Mouse (Mus musculus) limb, embryonic 13.5 days (tissue): ENCODE results near the gene Mthfd1l. TPM values are rescaled to one million over a fixed set of nuclear protein-coding genes. Genes with fewer than 3 reads are reported as not detected.

Experiments
- ATAC-seq: fragments of 200-750 bp; cut with Nextera tagmentation; 2 replicates; pipeline ENCODE4 v1.8.0; 2017; ENCODE audit warnings: low read depth, moderate number of reproducible peaks, moderate TSS enrichment; ENCODE audit not compliant: low FRiP score
- H3K27ac ChIP-seq: fragments of 300-500 bp; sonication (generic); 2 replicates; pipeline ENCODE4 v1.5.1; 2015; ENCODE audit warnings: inconsistent platforms, mild to moderate bottlenecking, moderate library complexity
- H3K27me3 ChIP-seq: fragments of 300-500 bp; sonication (generic); 2 replicates; pipeline ENCODE4 v1.6.1; 2015; ENCODE audit warnings: mild to moderate bottlenecking, inconsistent platforms
- H3K36me3 ChIP-seq: fragments of 300-500 bp; sonication (generic); 2 replicates; pipeline ENCODE4 v1.6.1; 2015; ENCODE audit warnings: inconsistent platforms, mild to moderate bottlenecking, moderate library complexity
- H3K4me1 ChIP-seq: fragments of 300-500 bp; sonication (generic); 2 replicates; pipeline ENCODE4 v1.6.1; 2015; ENCODE audit warnings: inconsistent platforms
- H3K4me2 ChIP-seq: fragments of 300-500 bp; sonication (generic); replicated peaks from 2 replicates; pipeline ENCODE4 v1.6.1; 2015; ENCODE audit warnings: inconsistent platforms, mild to moderate bottlenecking, moderate library complexity
- H3K4me3 ChIP-seq: fragments of 300-500 bp; sonication (generic); 2 replicates; pipeline ENCODE4 v1.5.1; 2015; ENCODE audit warnings: moderate library complexity, mild to moderate bottlenecking, inconsistent platforms
- H3K9ac ChIP-seq: fragments of 300-500 bp; sonication (generic); 2 replicates; pipeline ENCODE4 v1.6.1; 2015; ENCODE audit warnings: mild to moderate bottlenecking, inconsistent platforms
- H3K9me3 ChIP-seq: fragments of 300-500 bp; sonication (generic); 2 replicates; pipeline ENCODE4 v1.6.1; 2016; ENCODE audit warnings: inconsistent platforms
- WGBS: fragments of 180-500 bp; shearing (Covaris S2); methylation state at CpG from one replicate; pipeline ENCODE4 v1.1.7; 2015; 5-methylcytosine and 5-hydroxymethylcytosine counted together
- polyA plus RNA-seq: library from polyadenylated mRNA; unstranded; fragments of >200 nt; fragmentation: Nextera tagmentation; extraction: Ambion mirVana; gene quantifications from 2 replicates; pipeline ENCODE4 v1.2.1, GENCODE M21; 2015

Gene Mthfd1l
- polyA plus RNA-seq, 1 experiment from 2014 or later = 11.1 TPM

GRCm38 (mm10) chr10:4053278-4054061 is 80.6 kb downstream of the Mthfd1l start:
- WGBS = 75% methylated on average over 19 of the region's 19 CpGs
- H3K4me1 ChIP-seq = peaks cover 7% of the 10 kb centered on the region
- no peak overlapping the region for H3K27ac ChIP-seq
- H3K9ac ChIP-seq = no peak overlapping the region
- H3K4me3 ChIP-seq = no peak overlapping the region
- H3K27me3 ChIP-seq = no peaks in the 10 kb centered on the region
- no peak for ATAC-seq
- no peak overlapping the region for H3K4me2 ChIP-seq
- H3K9me3 ChIP-seq = no peaks in the 10 kb centered on the region
- no peaks in the 10 kb centered on the region for H3K36me3 ChIP-seq

GRCm38 (mm10) chr10:4054589-4054988 is 81.7 kb downstream of the Mthfd1l start:
- Histone ChIP-seq H3K36me3 (no peaks in the 10 kb centered on the region), H3K9ac (no peak overlapping the region), H3K9me3 (no peaks in the 10 kb centered on the region), H3K4me1 (peaks cover 7% of the 10 kb centered on the region), H3K27ac (no peak overlapping the region), H3K4me3 (no peak overlapping the region), H3K4me2 (no peak overlapping the region), H3K27me3 (no peaks in the 10 kb centered on the region)
- ATAC-seq = no peak
- WGBS = 24% methylated on average over 1 of the region's 1 CpGs

- Histone ChIP-seq H3K9ac (no peak overlapping the region), H3K36me3 (no peaks in the 10 kb centered on the region), H3K27ac (no peak overlapping the region), H3K4me3 (no peak overlapping the region), H3K9me3 (no peaks in the 10 kb centered on the region), H3K4me1 (peaks cover 11% of the 10 kb centered on the region), H3K4me2 (no peak overlapping the region), H3K27me3 (no peaks in the 10 kb centered on the region)
- no peak for ATAC-seq
- 87% methylated on average over 3 of the region's 3 CpGs for WGBS
Observed at GRCm38 (mm10) chr10:4057397-4057796, 84.5 kb downstream of the Mthfd1l start.

GRCm38 (mm10) chr10:4057832-4058231 is 84.9 kb downstream of the Mthfd1l start:
- H3K9me3 ChIP-seq = no peaks in the 10 kb centered on the region
- no peak overlapping the region for H3K27ac ChIP-seq
- H3K27me3 ChIP-seq = no peaks in the 10 kb centered on the region
- H3K9ac ChIP-seq = no peak overlapping the region
- no peak overlapping the region for H3K4me2 ChIP-seq
- no peaks in the 10 kb centered on the region for H3K36me3 ChIP-seq
- no peak overlapping the region for H3K4me3 ChIP-seq
- no peak for ATAC-seq
- peaks cover 11% of the 10 kb centered on the region for H3K4me1 ChIP-seq
- 90% methylated on average over 5 of the region's 5 CpGs for WGBS

GRCm38 (mm10) chr10:4061071-4061987 is 88.4 kb downstream of the Mthfd1l start:
- no peak overlapping the region for H3K4me3 ChIP-seq
- WGBS = 80% methylated on average over 11 of the region's 11 CpGs
- 0 out of 2 replicates have a peak, but pooled peaks cover 4% of the 10 kb centered on the region for H3K4me1 ChIP-seq
- ATAC-seq = no peak
- H3K9ac ChIP-seq = no peak overlapping the region
- H3K27me3 ChIP-seq = no peaks in the 10 kb centered on the region
- H3K27ac ChIP-seq = no peak overlapping the region
- no peaks in the 10 kb centered on the region for H3K36me3 ChIP-seq
- no peak overlapping the region for H3K4me2 ChIP-seq
- H3K9me3 ChIP-seq = no peaks in the 10 kb centered on the region

GRCm38 (mm10) chr10:4063537-4063936 is 90.6 kb downstream of the Mthfd1l start:
- H3K9ac ChIP-seq = no peak overlapping the region
- H3K4me1 ChIP-seq = 0 out of 2 replicates have a peak, but pooled peaks cover 4% of the 10 kb centered on the region
- H3K27me3 ChIP-seq = no peaks in the 10 kb centered on the region
- 92% methylated on average over 4 of the region's 4 CpGs for WGBS
- no peaks in the 10 kb centered on the region for H3K36me3 ChIP-seq
- no peak overlapping the region for H3K4me3 ChIP-seq
- no peak overlapping the region for H3K4me2 ChIP-seq
- H3K9me3 ChIP-seq = no peaks in the 10 kb centered on the region
- H3K27ac ChIP-seq = no peak overlapping the region
- no peak for ATAC-seq

GRCm38 (mm10) chr10:4065295-4066084 is 92.6 kb downstream of the Mthfd1l start:
- no peak overlapping the region for H3K9ac ChIP-seq
- WGBS = 74% methylated on average over 15 of the region's 15 CpGs
- no peak overlapping the region for H3K27ac ChIP-seq
- H3K27me3 ChIP-seq = no peaks in the 10 kb centered on the region
- 0 out of 2 replicates have a peak, but pooled peaks cover 4% of the 10 kb centered on the region for H3K4me1 ChIP-seq
- no peaks in the 10 kb centered on the region for H3K36me3 ChIP-seq
- H3K4me2 ChIP-seq = no peak overlapping the region
- no peak overlapping the region for H3K4me3 ChIP-seq
- ATAC-seq = no peak
- no peaks in the 10 kb centered on the region for H3K9me3 ChIP-seq

GRCm38 (mm10) chr10:4069258-4069826 is 96.4 kb downstream of the Mthfd1l start:
- Histone ChIP-seq H3K4me1 (0 out of 2 replicates have a peak, but pooled peaks cover 7% of the 10 kb centered on the region), H3K9ac (no peak overlapping the region), H3K27ac (no peak overlapping the region), H3K36me3 (no peaks in the 10 kb centered on the region; the same call in 1 of the 2 replicates), H3K27me3 (no peaks in the 10 kb centered on the region), H3K4me3 (no peak overlapping the region), H3K4me2 (no peak overlapping the region), H3K9me3 (no peaks in the 10 kb centered on the region)
- WGBS = 83% methylated on average over 7 of the region's 7 CpGs
- no peak for ATAC-seq

GRCm38 (mm10) chr10:4070061-4070460 is 97.1 kb downstream of the Mthfd1l start:
- no peak overlapping the region for H3K9ac ChIP-seq
- ATAC-seq = no peak
- 92% methylated on average over 7 of the region's 7 CpGs for WGBS

GRCm38 (mm10) chr10:4071069-4071844 is 98.3 kb downstream of the Mthfd1l start:
- ATAC-seq = no peak
- Histone ChIP-seq H3K9me3 (no peaks in the 10 kb centered on the region), H3K4me1 (0 out of 2 replicates have a peak, but pooled peaks cover 7% of the 10 kb centered on the region), H3K27me3 (no peaks in the 10 kb centered on the region), H3K27ac (no peak overlapping the region), H3K4me2 (no peak overlapping the region), H3K36me3 (no peaks in the 10 kb centered on the region; the same call in 1 of the 2 replicates), H3K9ac (no peak overlapping the region), H3K4me3 (no peak overlapping the region)
- WGBS = 80% methylated on average over 8 of the region's 8 CpGs

More at GRCm38 (mm10) chr10:4070061-4070460, 97.1 kb downstream of the Mthfd1l start:
- Histone ChIP-seq H3K9me3 (no peaks in the 10 kb centered on the region), H3K4me1 (0 out of 2 replicates have a peak, but pooled peaks cover 7% of the 10 kb centered on the region), H3K27me3 (no peaks in the 10 kb centered on the region), H3K4me2 (no peak overlapping the region), H3K27ac (no peak overlapping the region), H3K36me3 (no peaks in the 10 kb centered on the region; the same call in 1 of the 2 replicates), H3K4me3 (no peak overlapping the region)
